Mouse (Mus musculus): ENCODE data around the gene Dscam. TPM values are rescaled to one million over a fixed set of nuclear protein-coding genes. Genes with fewer than 3 reads are reported as not detected.

The Dscam gene
- polyA plus RNA-seq, 1 experiment from 2014 or later, result 0.11 TPM

- Histone ChIP-seq H3K4me2 (no peak overlapping the region), H3K9ac (no peak overlapping the region), H3K4me1 (no peaks in the 10 kb centered on the region), H3K4me3 (no peak overlapping the region), H3K36me3 (no peaks in the 10 kb centered on the region), H3K27me3 (no peaks in the 10 kb centered on the region), H3K9me3 (no peaks in the 10 kb centered on the region), H3K27ac (no peak overlapping the region)
- ATAC-seq (ENCODE audit: insufficient number of reproducible peaks, insufficient read depth, low FRiP score, low TSS enrichment, low read depth), result no peak
- 75% methylated on average over 2 of the region's 2 CpGs for WGBS
These were observed 67.5 kb downstream of the Dscam start for GRCm38 (mm10) chr16:97103046-97103445.

- H3K4me2 ChIP-seq, result no peak overlapping the region
- H3K9me3 ChIP-seq, result no peaks in the 10 kb centered on the region
- no peak for ATAC-seq (ENCODE audit: insufficient number of reproducible peaks, insufficient read depth, low FRiP score, low TSS enrichment, low read depth)
- 82% methylated on average over 2 of the region's 2 CpGs for WGBS
- no peak overlapping the region for H3K4me3 ChIP-seq
- no peak overlapping the region for H3K9ac ChIP-seq
- no peaks in the 10 kb centered on the region for H3K4me1 ChIP-seq
- no peaks in the 10 kb centered on the region for H3K36me3 ChIP-seq
- H3K27ac ChIP-seq, result no peak overlapping the region
- no peaks in the 10 kb centered on the region for H3K27me3 ChIP-seq
These were observed 70.5 kb downstream of the Dscam start for GRCm38 (mm10) chr16:97100091-97100490.

GRCm38 (mm10) chr16:97098508-97098907, 72.0 kb downstream of the Dscam start:
- H3K9me3 ChIP-seq, result no peaks in the 10 kb centered on the region
- no peak overlapping the region for H3K4me2 ChIP-seq
- H3K27me3 ChIP-seq, result no peaks in the 10 kb centered on the region
- no peak overlapping the region for H3K27ac ChIP-seq
- H3K9ac ChIP-seq, result no peak overlapping the region
- no peaks in the 10 kb centered on the region for H3K4me1 ChIP-seq
- H3K36me3 ChIP-seq, result no peaks in the 10 kb centered on the region
- ATAC-seq (ENCODE audit: insufficient number of reproducible peaks, insufficient read depth, low FRiP score, low TSS enrichment, low read depth), result no peak
- WGBS, result 70% methylated on average over 5 of the region's 5 CpGs
- H3K4me3 ChIP-seq, result no peak overlapping the region

DNA sequence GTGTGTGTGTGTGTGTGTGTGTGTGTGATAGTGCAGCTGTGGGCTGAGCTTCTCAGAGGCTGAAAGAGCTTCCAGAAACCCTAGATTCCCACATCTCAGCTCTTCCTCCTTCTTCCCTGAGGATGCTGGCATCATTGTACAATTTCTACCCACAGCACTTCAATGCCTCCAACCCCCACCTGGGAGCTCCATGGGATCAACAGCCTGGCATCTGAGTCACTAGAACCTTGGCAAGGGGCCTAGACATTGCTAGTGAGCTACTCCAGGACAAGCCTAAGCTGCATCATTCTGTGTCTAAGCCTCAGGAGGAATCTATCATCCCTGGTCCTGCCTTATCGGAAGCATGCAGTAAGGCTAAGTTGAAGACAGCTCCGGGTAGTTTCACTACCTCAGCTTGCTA, 73.8 kb downstream of the Dscam start:
- 88% methylated on average over 2 of the region's 2 CpGs for WGBS
- Histone ChIP-seq H3K4me1 (no peaks in the 10 kb centered on the region), H3K4me2 (no peak overlapping the region)

DNA sequence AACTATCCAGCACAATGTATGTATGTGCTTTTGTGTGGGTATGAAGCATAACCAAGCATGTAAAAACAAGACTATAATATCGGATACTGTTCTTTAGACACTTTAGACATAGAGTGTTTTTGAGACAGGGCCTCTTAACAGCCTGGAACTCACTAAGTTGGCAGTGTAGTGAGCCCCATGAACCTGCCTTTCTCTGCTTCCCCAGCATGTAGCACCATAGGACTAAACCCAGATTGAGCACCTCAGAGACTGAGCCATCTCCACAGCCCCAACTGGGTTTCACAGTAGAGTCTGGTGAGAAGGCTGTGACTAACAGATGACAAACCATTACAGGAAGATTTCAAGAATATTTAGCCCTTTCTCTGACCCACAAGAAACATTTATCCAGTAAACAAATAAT, 75.1 kb downstream of the Dscam start:
- no peak for ATAC-seq (ENCODE audit: insufficient number of reproducible peaks, insufficient read depth, low FRiP score, low TSS enrichment, low read depth)
- no peak overlapping the region for H3K4me2 ChIP-seq
- no peaks in the 10 kb centered on the region for H3K27me3 ChIP-seq
- H3K4me3 ChIP-seq, result no peak overlapping the region
- no peak overlapping the region for H3K9ac ChIP-seq
- no peak overlapping the region for H3K27ac ChIP-seq
- WGBS, result 90% methylated on average over 1 of the region's 1 CpGs
- no peaks in the 10 kb centered on the region for H3K9me3 ChIP-seq
- no peaks in the 10 kb centered on the region for H3K36me3 ChIP-seq
- H3K4me1 ChIP-seq, result no peaks in the 10 kb centered on the region

More for the DNA sequence above, 73.8 kb downstream of the Dscam start:
- Histone ChIP-seq H3K9ac (no peak overlapping the region), H3K9me3 (no peaks in the 10 kb centered on the region), H3K36me3 (no peaks in the 10 kb centered on the region), H3K4me3 (no peak overlapping the region), H3K27me3 (no peaks in the 10 kb centered on the region), H3K27ac (no peak overlapping the region)
- no peak for ATAC-seq (ENCODE audit: insufficient number of reproducible peaks, insufficient read depth, low FRiP score, low TSS enrichment, low read depth)

DNA sequence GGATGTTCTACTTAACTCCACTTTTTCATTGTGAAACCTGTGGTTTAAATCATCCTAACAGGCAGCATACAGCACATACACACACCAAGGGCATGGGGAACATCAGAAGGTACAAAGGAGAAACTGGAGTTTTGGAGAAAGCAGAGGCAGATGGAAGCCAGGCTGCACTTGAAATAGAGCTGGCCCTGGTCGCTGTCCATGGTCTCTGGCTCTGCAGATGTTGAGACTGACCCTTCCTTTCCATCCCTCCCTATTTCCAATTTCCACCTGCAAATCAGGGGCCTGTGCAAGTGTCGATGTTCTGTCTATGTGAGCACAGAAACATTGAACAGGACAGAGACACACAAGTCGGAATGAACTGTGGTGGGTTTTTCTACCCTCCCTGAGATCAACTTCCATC, 81.2 kb downstream of the Dscam start:
- Histone ChIP-seq H3K4me3 (no peak overlapping the region), H3K36me3 (no peaks in the 10 kb centered on the region), H3K4me2 (no peak overlapping the region), H3K9ac (no peak overlapping the region), H3K27ac (no peak overlapping the region), H3K9me3 (no peaks in the 10 kb centered on the region), H3K27me3 (0 out of 2 replicates have a peak, but pooled peaks cover 3% of the 10 kb centered on the region), H3K4me1 (no peaks in the 10 kb centered on the region)
- ATAC-seq (ENCODE audit: insufficient number of reproducible peaks, insufficient read depth, low FRiP score, low TSS enrichment, low read depth), result no peak
- WGBS, result 60% methylated on average over 3 of the region's 3 CpGs

DNA sequence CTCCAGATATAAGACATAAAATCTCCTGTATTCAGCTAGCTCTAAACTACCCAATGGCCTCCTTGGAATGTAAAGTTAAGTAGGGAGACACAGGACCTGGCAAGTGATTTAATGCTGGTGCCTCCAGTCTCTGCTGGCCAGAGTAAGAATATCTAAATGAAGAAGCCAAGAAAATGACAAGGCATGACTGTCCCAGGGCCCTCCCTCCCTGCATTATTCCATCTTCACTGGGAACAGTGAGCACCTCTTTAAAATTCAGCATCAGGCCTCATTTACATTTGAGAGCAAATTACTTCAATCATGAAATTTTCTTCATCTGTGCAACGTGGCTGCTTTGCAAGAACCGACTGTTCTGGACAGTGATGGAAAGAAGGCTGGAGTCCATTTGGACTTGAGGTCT, 86.9 kb downstream of the Dscam start:
- ATAC-seq (ENCODE audit: insufficient number of reproducible peaks, insufficient read depth, low FRiP score, low TSS enrichment, low read depth), result no peak
- H3K36me3 ChIP-seq, result no peaks in the 10 kb centered on the region
- 0 out of 2 replicates have a peak, but pooled peaks cover 3% of the 10 kb centered on the region for H3K27me3 ChIP-seq
- H3K4me3 ChIP-seq, result no peak overlapping the region
- no peak overlapping the region for H3K27ac ChIP-seq
- H3K4me2 ChIP-seq, result no peak overlapping the region
- no peaks in the 10 kb centered on the region for H3K9me3 ChIP-seq
- H3K9ac ChIP-seq, result no peak overlapping the region
- H3K4me1 ChIP-seq, result no peaks in the 10 kb centered on the region
- 72% methylated on average over 2 of the region's 2 CpGs for WGBS

DNA sequence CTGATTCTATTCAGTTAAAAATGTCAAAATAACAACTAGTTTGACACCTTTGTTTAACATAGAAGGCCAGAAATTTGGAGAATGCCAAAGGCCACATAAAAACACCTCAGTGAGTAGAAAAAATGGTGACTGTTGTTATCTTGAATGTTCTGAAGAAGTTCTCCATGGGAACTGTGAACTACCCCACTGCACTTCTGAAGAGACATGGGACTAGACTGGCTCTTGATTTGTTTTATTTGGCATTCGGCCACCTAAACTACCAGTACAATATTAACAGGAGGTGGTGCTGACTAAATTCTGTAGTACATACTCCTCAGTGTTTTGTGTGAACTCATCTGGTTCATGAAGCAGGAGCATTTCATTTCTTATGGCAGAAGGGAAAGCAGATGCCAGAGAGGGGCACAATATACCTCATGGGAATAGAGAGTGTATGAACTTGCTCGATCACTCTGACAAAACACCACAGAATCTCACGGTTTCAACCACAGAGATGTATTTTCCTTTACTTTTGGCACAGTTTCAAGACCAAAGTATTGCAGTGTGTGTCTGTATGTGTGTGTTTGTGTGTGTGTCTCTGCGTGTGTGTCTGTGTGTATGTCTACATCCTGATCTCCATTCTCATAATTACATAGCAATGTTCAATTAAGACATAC, 94.5 kb downstream of the Dscam start:
- H3K36me3 ChIP-seq, result no peaks in the 10 kb centered on the region
- ATAC-seq (ENCODE audit: insufficient number of reproducible peaks, insufficient read depth, low FRiP score, low TSS enrichment, low read depth), result no peak

GRCm38 (mm10) chr16:97075137-97075902, 95.2 kb downstream of the Dscam start:
- H3K4me2 ChIP-seq, result no peak overlapping the region
- no peak for ATAC-seq (ENCODE audit: insufficient number of reproducible peaks, insufficient read depth, low FRiP score, low TSS enrichment, low read depth)
- no peaks in the 10 kb centered on the region for H3K27me3 ChIP-seq
- H3K9me3 ChIP-seq, result no peaks in the 10 kb centered on the region
- 74% methylated on average over 6 of the region's 6 CpGs for WGBS
- no peaks in the 10 kb centered on the region for H3K4me1 ChIP-seq
- H3K27ac ChIP-seq, result no peak overlapping the region
- H3K36me3 ChIP-seq, result no peaks in the 10 kb centered on the region
- H3K9ac ChIP-seq, result no peak overlapping the region
- H3K4me3 ChIP-seq, result no peak overlapping the region

More for the DNA sequence above, 94.5 kb downstream of the Dscam start:
- Histone ChIP-seq H3K9me3 (no peaks in the 10 kb centered on the region), H3K9ac (no peak overlapping the region), H3K4me3 (no peak overlapping the region), H3K27ac (no peak overlapping the region), H3K4me1 (no peaks in the 10 kb centered on the region), H3K27me3 (no peaks in the 10 kb centered on the region), H3K4me2 (no peak overlapping the region)
- 66% methylated on average over 4 of the region's 4 CpGs for WGBS

- no peaks in the 10 kb centered on the region for H3K9me3 ChIP-seq
- no peak overlapping the region for H3K27ac ChIP-seq
- WGBS, result 83% methylated on average over 1 of the region's 1 CpGs
- no peaks in the 10 kb centered on the region for H3K27me3 ChIP-seq
- no peak overlapping the region for H3K4me3 ChIP-seq
- no peak for ATAC-seq (ENCODE audit: insufficient number of reproducible peaks, insufficient read depth, low FRiP score, low TSS enrichment, low read depth)
- H3K4me1 ChIP-seq, result no peaks in the 10 kb centered on the region
- H3K4me2 ChIP-seq, result no peak overlapping the region
- no peak overlapping the region for H3K9ac ChIP-seq
- no peaks in the 10 kb centered on the region for H3K36me3 ChIP-seq
These were observed 96.7 kb downstream of the Dscam start for GRCm38 (mm10) chr16:97073847-97074246.

- Histone ChIP-seq H3K27me3 (no peaks in the 10 kb centered on the region), H3K27ac (no peak overlapping the region), H3K4me3 (no peak overlapping the region), H3K9me3 (no peaks in the 10 kb centered on the region), H3K4me1 (no peaks in the 10 kb centered on the region), H3K36me3 (no peaks in the 10 kb centered on the region), H3K4me2 (no peak overlapping the region), H3K9ac (no peak overlapping the region)
- no peak for ATAC-seq (ENCODE audit: insufficient number of reproducible peaks, insufficient read depth, low FRiP score, low TSS enrichment, low read depth)
- 94% methylated on average over 2 of the region's 2 CpGs for WGBS
These were observed 97.9 kb downstream of the Dscam start for GRCm38 (mm10) chr16:97072624-97073023.

- 78% methylated on average over 4 of the region's 4 CpGs for WGBS
- H3K27me3 ChIP-seq, result no peaks in the 10 kb centered on the region
- no peak overlapping the region for H3K4me3 ChIP-seq
- H3K9ac ChIP-seq, result no peak overlapping the region
- H3K36me3 ChIP-seq, result no peaks in the 10 kb centered on the region
- H3K4me2 ChIP-seq, result no peak overlapping the region
- H3K4me1 ChIP-seq, result no peaks in the 10 kb centered on the region
- no peak overlapping the region for H3K27ac ChIP-seq
- ATAC-seq (ENCODE audit: insufficient number of reproducible peaks, insufficient read depth, low FRiP score, low TSS enrichment, low read depth), result no peak
- no peaks in the 10 kb centered on the region for H3K9me3 ChIP-seq
These were observed 103.7 kb downstream of the Dscam start for GRCm38 (mm10) chr16:97066856-97067255.

All from embryonic facial prominence, embryonic 13.5 days (tissue).